Mouse (Mus musculus): ENCODE data around the gene Dyrk3.
"Not testable (repeated sequence)": the region's sequence is repeated elsewhere in the genome, so short reads cannot be mapped to it uniquely, and the experiment has no call there.

DNA sequence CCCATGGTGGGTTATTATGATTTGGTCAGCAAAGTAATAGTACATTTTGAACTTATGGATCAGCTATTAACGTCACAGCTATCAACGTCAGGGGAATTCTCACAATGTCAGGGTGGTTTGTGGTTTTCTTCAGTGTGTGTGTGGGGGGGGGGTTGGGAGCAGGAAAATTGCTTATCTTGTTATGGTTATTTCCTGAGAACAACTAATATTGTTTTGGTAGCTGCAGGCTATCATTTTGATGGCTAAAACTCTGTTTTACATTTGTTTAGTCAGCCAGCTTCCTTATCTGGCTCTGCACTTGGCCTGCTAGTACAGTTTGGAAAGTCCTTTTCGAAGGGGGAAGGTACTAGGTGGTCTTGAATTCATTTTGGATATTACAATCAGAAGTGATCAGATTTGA lies 7.1 kb upstream of the Dyrk3 start:
- TF ChIP-seq CTCF (IDR thresholded peaks at IDR 0.05; ENCODE audit: borderline replicate concordance, extremely low read depth, insufficient read depth, insufficient read length); POLR2A (IDR thresholded peaks at IDR 0.05; ENCODE audit: borderline replicate concordance, extremely low read depth, insufficient read depth, insufficient read length, poor library complexity, severe bottlenecking): not testable (repeated sequence)
